Mouse (Mus musculus) kidney, adult 2 months (tissue): Measurements from ENCODE around the gene Ighmbp2. TPM values are rescaled to one million over a fixed set of nuclear protein-coding genes. Genes with fewer than 3 reads are reported as not detected.
A peak's percentile ranks its signal among the peaks of the same experiment; 100 is the strongest.

Source experiments
- DNase-seq: peaks from one replicate; pipeline ENCODE4 v3.0.0; 2021
- H3K27ac ChIP-seq: fragments of 200-500 bp; 2 replicates; pipeline ENCODE4 v1.5.1; 2012; ENCODE audit warnings: low read depth, low read length, control low read depth, inconsistent platforms; ENCODE audit not compliant: insufficient read depth
- H3K27me3 ChIP-seq: fragments of 200-500 bp; replicated peaks from 2 replicates; pipeline ENCODE4 v1.6.1; 2012; ENCODE audit warnings: mild to moderate bottlenecking, moderate library complexity, low read length, inconsistent platforms; ENCODE audit not compliant: control insufficient read depth, insufficient read depth
- H3K36me3 ChIP-seq: fragments of 200-500 bp; 2 replicates; pipeline ENCODE4 v1.6.1; 2012; ENCODE audit warnings: mild to moderate bottlenecking, moderate library complexity, low read length, inconsistent platforms; ENCODE audit not compliant: control insufficient read depth, insufficient read depth
- H3K4me1 ChIP-seq: fragments of 200-500 bp; 2 replicates; pipeline ENCODE4 v1.6.1; 2011; ENCODE audit warnings: low read length; ENCODE audit not compliant: control insufficient read depth, insufficient read depth
- H3K4me3 ChIP-seq: fragments of 200-500 bp; 2 replicates; pipeline ENCODE4 v1.5.1; 2011; ENCODE audit warnings: mild to moderate bottlenecking, low read depth, low read length, control low read depth; ENCODE audit not compliant: insufficient read depth
- CTCF ChIP-seq: fragments of 200-500 bp; conservative IDR thresholded peaks from 2 replicates; pipeline ENCODE4 v1.5.1; 2011; ENCODE audit warnings: low read depth, mild to moderate bottlenecking, control low read depth, low read length, moderate library complexity, mixed read lengths; ENCODE audit not compliant: insufficient read depth, insufficient read length
- POLR2A ChIP-seq: fragments of 200-500 bp; IDR thresholded peaks from one replicate; pipeline ENCODE4 v1.6.1; 2011; ENCODE audit warnings: low read depth, low read length, control low read depth
- WGBS: fragments of 180-500 bp; shearing (Covaris S2); methylation state at CpG from one replicate; pipeline ENCODE4 v1.1.7; 2018; 5-methylcytosine and 5-hydroxymethylcytosine counted together
- polyA plus RNA-seq: library from polyadenylated mRNA; depleted of rRNA; stranded (reverse); fragments of >200 nt; gene quantifications from 2 replicates; pipeline ENCODE4 v1.2.3, GENCODE M21; 2012

The Ighmbp2 gene
- polyA plus RNA-seq, 1 experiment, result 3.5 TPM

DNA sequence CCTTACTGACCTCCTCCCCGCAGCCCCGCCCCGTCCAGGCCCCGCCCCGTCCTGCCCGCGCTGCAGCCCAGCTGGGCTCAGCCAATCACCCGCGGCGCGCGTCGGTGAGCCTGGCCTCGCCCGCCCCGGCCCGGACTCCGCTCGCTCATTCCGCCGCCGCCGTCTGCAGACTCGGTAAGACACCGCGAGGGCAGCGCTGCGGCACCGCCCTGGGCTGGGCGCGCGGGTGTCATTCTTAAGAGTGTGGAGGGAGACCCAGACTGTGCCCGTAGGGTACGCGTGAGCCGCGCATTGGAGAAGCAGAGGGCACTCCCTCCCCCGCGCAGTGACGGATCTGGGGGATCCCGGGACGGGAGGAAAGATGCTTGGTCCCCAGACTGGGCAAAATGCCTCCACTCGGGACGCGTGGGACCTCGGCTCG lies 40.4 kb upstream of the Ighmbp2 start:
- Histone ChIP-seq H3K27me3 (no peaks in the 10 kb centered on the region), H3K4me1 (peaks cover 8% of the 10 kb centered on the region), H3K4me3 (peak overlapping the region; percentile 97), H3K27ac (peak overlapping the region; percentile 100), H3K36me3 (no peaks in the 10 kb centered on the region)
- 2% methylated on average over 47 of the region's 47 CpGs for WGBS
- DNase-seq, result peak; percentile 94
- TF ChIP-seq POLR2A, result peak; percentile 43
- no peak for TF ChIP-seq CTCF

GRCm38 (mm10) chr19:3322261-3322969 lies 39.6 kb upstream of the Ighmbp2 start, which contains the start of gene Cpt1a:
Gene Cpt1a (plus strand): TSS chr19:3322334.
- 5% methylated on average over 26 of the region's 26 CpGs for WGBS
- TF ChIP-seq CTCF (peak; percentile 58), POLR2A (no peak)
- Histone ChIP-seq H3K4me1 (peaks cover 3% of the 10 kb centered on the region; the same call in 1 of the 2 replicates), H3K4me3 (peak within 1 kb of the TSS; percentile 97), H3K36me3 (no peaks in the 10 kb centered on the region), H3K27ac (peak within 1 kb of the TSS; percentile 100), H3K27me3 (no peaks in the 10 kb centered on the region)
- peak; percentile 66 for DNase-seq

GRCm38 (mm10) chr19:3321617-3322016 lies 38.8 kb upstream of the Ighmbp2 start:
- H3K36me3 ChIP-seq, result no peaks in the 10 kb centered on the region
- peak overlapping the region; percentile 97 for H3K4me3 ChIP-seq
- TF ChIP-seq CTCF, result no peak; the same call in 1 of the 2 replicates
- no peak for TF ChIP-seq POLR2A
- peak; percentile 94 for DNase-seq
- H3K27me3 ChIP-seq, result no peaks in the 10 kb centered on the region
- WGBS, result 5% methylated on average over 11 of the region's 11 CpGs
- peak overlapping the region; percentile 84 for H3K27ac ChIP-seq
- H3K4me1 ChIP-seq, result no peaks in the 10 kb centered on the region; the same call in 1 of the 2 replicates

- Histone ChIP-seq H3K27ac (no peak overlapping the region), H3K36me3 (no peaks in the 10 kb centered on the region), H3K27me3 (no peaks in the 10 kb centered on the region), H3K4me3 (no peak overlapping the region), H3K4me1 (no peaks in the 10 kb centered on the region; the same call in 1 of the 2 replicates)
- TF ChIP-seq CTCF (peak; percentile 62), POLR2A (no peak)
- no peak for DNase-seq
- WGBS, result 71% methylated on average over 3 of the region's 3 CpGs
Measured at GRCm38 (mm10) chr19:3320801-3321200, 38.0 kb upstream of the Ighmbp2 start.

GRCm38 (mm10) chr19:3320086-3320485 lies 37.3 kb upstream of the Ighmbp2 start:
- H3K4me1 ChIP-seq, result no peaks in the 10 kb centered on the region; the same call in 1 of the 2 replicates
- H3K36me3 ChIP-seq, result no peaks in the 10 kb centered on the region
- no peak overlapping the region for H3K4me3 ChIP-seq
- WGBS, result 51% methylated on average over 7 of the region's 7 CpGs
- H3K27me3 ChIP-seq, result no peaks in the 10 kb centered on the region
- TF ChIP-seq CTCF (no peak), POLR2A (no peak)
- peak; percentile 47 for DNase-seq
- no peak overlapping the region for H3K27ac ChIP-seq

DNA sequence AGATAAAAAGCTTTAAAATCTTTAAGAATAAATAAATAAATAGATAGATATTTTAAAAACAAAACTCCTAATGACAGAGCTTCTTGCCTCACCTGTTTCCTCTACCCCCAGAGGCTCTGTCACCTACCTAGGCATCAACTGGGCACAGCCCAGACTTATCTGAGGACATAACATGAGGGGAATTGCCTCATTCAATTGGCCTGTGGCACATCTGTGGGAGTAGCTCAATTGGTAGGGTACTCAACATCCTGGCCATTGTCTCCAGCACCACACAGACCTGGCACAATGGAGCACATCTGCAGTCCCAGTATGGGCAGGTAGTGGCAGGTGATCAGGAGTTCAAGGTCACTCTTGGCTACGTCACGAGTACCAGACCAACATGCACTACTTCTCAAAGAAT lies 36.5 kb upstream of the Ighmbp2 start:
- Histone ChIP-seq H3K27me3 (no peaks in the 10 kb centered on the region), H3K36me3 (no peaks in the 10 kb centered on the region), H3K4me3 (no peak overlapping the region), H3K4me1 (no peaks in the 10 kb centered on the region; the same call in 1 of the 2 replicates), H3K27ac (no peak overlapping the region)
- 77% methylated on average over 2 of the region's 2 CpGs for WGBS
- TF ChIP-seq POLR2A, result no peak
- TF ChIP-seq CTCF, result no peak
- DNase-seq, result no peak

DNA sequence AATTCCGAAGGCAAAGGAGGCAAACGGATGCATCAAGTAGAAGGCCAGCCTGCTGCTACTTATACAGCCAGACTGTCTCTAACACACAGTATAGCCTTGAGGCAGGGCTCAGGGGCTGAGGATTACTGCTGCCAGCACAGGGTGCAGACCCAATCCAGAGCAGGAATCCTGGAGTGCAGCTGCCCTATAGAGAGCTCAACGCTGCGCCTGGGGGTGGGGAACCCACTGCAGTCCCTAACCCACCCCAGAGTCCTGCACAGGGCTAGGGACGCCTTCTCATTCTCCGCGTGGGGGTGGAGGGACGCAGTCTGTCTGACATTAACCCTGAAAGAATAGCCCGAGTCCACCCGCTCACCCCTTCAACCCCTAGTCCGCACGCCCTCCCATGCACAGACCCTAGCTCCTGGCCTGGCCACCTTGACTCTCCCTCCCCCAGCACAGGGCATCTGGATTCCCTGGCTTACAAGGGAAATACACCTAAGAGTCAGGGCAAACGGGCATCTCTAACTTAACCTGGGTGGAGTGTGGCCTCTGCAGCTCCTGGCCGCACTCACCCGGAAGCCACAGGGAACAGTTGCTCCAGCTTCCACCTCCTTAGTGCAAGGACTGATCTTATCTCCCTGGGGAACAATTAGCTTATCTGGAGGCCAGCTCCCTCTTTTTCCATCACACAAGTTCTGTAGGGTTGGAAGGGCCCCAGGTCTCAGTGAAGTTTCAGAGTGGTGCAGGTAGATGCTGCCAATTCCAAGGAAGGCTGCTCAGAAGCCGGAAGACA lies 24.5 kb upstream of the Ighmbp2 start:
- Histone ChIP-seq H3K27me3 (no peaks in the 10 kb centered on the region), H3K27ac (no peak overlapping the region), H3K36me3 (no peaks in the 10 kb centered on the region), H3K4me3 (no peak overlapping the region), H3K4me1 (no peaks in the 10 kb centered on the region)
- TF ChIP-seq POLR2A (no peak), CTCF (no peak)
- 67% methylated on average over 16 of the region's 16 CpGs for WGBS
- no peak for DNase-seq
